Mouse (Mus musculus) heart, adult 2 months (tissue): ENCODE measurements at regions not wholly inside any gene's neighbourhood (a gene's known extent, or its start where the extent isn't known, plus 50 kb on each side); places are given as distances from the start of the nearest gene placed in this dataset.

Experiments
- CTCF ChIP-seq: fragments of 200-600 bp; IDR thresholded peaks from 2 replicates; pipeline ENCODE4 v1.8.1; 2022; ENCODE audit warnings: antibody characterized with exemption, mild to moderate bottlenecking, moderate library complexity
- EP300 ChIP-seq: fragments of 200-500 bp; IDR thresholded peaks from 2 replicates; pipeline ENCODE4 v1.6.1; 2011; ENCODE audit warnings: low read depth, low read length, control low read depth; ENCODE audit not compliant: insufficient read depth

DNA sequence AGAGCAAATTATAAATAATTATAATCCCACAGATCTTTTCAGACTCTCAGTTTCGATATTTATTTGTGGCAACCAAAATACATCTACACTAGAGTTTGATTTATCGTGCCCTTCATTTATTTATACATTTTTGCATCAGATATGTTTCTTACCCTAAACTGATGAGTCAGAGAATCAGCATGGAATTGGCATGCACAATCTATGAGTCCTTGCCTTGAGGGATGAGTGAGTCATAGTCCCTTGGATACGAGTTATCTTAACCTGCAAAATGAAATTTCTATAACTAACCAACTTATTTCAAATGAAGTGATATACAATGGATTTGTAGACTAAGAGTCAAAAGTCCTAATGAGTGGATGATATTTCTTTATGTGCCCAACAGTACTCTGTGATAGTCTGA is 449.9 kb upstream of the Cypt12 start:
- no peak for TF ChIP-seq CTCF
- no peak for TF ChIP-seq EP300
